1 mouse cellular context compared by ENCODE assay signal in the genomic region with DNA sequence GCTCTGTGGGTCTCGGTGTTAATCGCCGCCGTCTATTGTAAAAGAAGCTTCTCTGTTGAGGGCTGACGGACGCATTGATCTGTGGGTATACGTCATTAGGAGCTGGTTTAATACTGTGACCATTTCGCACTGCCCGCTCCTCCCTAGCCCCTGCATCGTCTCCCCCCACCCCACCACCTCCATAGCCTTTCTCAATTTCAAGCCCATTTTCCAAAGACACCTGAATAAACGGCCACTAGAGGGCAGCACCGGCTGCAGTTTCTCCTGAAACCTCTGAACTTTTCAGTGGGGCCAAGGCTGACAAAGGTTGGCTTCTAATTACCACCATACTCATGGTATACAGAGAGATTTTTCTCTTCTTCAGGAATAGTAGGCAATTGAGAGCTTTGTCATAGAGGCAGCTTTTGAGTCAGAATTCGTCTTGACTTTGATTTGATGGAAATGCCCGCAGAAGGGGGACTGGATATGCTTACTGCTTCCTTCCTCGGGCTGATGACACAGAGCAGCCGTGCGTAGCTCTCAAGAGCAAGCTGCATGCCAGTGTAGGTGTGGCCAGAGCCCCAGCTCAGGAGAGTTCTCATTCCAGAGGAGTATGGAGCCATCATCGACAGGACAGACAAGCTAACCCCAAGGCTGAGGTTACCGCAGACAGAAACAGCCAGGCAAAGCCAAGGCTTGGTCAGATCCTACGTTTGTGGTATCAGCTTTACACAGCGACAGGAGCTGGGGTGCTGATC.
TF ChIP-seq lines count a peak whose summit lies in the region.

No protein-coding gene starts in this region.

TF ChIP-seq in CH12.LX, 34 proteins besides CTCF, POLR2A, EP300 and RAD21 (continued from another document):
- no peak for TF ChIP-seq ETS1 (conservative IDR thresholded peaks at IDR 0.05; ENCODE audit: low read depth, low read length)
- TF ChIP-seq MAZ (IDR thresholded peaks at IDR 0.05; ENCODE audit: low read depth, low read length) = 0 out of 2 replicates have a peak, but pooled peaks have one; percentile 32
- no peak for TF ChIP-seq TCF12 (IDR thresholded peaks at IDR 0.05; ENCODE audit: low read depth, low read length)
- no peak for TF ChIP-seq MEF2A (IDR thresholded peaks at IDR 0.05; ENCODE audit: borderline replicate concordance, low read depth, low read length)
- no peak for TF ChIP-seq POLR2AphosphoS2 (IDR thresholded peaks at IDR 0.05; ENCODE audit: low read depth, low read length)
